Mouse (Mus musculus): ENCODE measurements at regions not wholly inside any gene's neighbourhood (a gene's known extent, or its start where the extent isn't known, plus 50 kb on each side); places are given as distances from the start of the nearest gene placed in this dataset.

GRCm38 (mm10) chr4:125439856-125440255 lies 50.6 kb upstream of the Grik3 start:
- Histone ChIP-seq H3K27me3 (ENCODE audit: control insufficient read depth, insufficient read depth, low read length) (no peaks in the 10 kb centered on the region), H3K36me3 (replicated peaks; ENCODE audit: control insufficient read depth, insufficient read depth, low read depth, low read length) (no peaks in the 10 kb centered on the region), H3K9ac (replicated peaks; ENCODE audit: low read length) (no peak overlapping the region), H3K9me3 (replicated peaks; ENCODE audit: control insufficient read depth, low read length) (no peaks in the 10 kb centered on the region), H3K4me1 (ENCODE audit: control insufficient read depth, insufficient read depth, low read length) (no peaks in the 10 kb centered on the region), H3K4me3 (ENCODE audit: low read depth, low read length) (no peak overlapping the region), H3K27ac (replicated peaks; ENCODE audit: low read depth, low read length) (no peak overlapping the region), H3K4me2 (ENCODE audit: low read depth, low read length) (no peak overlapping the region)
- ATAC-seq (replicated peaks; ENCODE audit: insufficient number of reproducible peaks, low FRiP score, low TSS enrichment, low read depth) (no peak; the same call in 1 of the 2 replicates), DNase-seq (ENCODE audit: low spot score) (no peak)
- 20% methylated on average over 9 of the region's 9 CpGs for WGBS

GRCm38 (mm10) chr4:125437161-125437822 lies 53.2 kb upstream of the Grik3 start:
- H3K9me3 ChIP-seq (replicated peaks; ENCODE audit: control insufficient read depth, low read length) = no peaks in the 10 kb centered on the region
- H3K4me3 ChIP-seq (ENCODE audit: low read depth, low read length) = no peak overlapping the region
- DNase-seq (ENCODE audit: low spot score) (no peak), ATAC-seq (replicated peaks; ENCODE audit: insufficient number of reproducible peaks, low FRiP score, low TSS enrichment, low read depth) (no peak)
- no peak overlapping the region for H3K4me2 ChIP-seq (ENCODE audit: low read depth, low read length)
- H3K4me1 ChIP-seq (ENCODE audit: control insufficient read depth, insufficient read depth, low read length) = no peaks in the 10 kb centered on the region
- no peaks in the 10 kb centered on the region for H3K36me3 ChIP-seq (replicated peaks; ENCODE audit: control insufficient read depth, insufficient read depth, low read depth, low read length)
- H3K27ac ChIP-seq (replicated peaks; ENCODE audit: low read depth, low read length) = no peak overlapping the region
- no peaks in the 10 kb centered on the region for H3K27me3 ChIP-seq (ENCODE audit: control insufficient read depth, insufficient read depth, low read length)
- WGBS = 68% methylated on average over 13 of the region's 13 CpGs
- no peak overlapping the region for H3K9ac ChIP-seq (replicated peaks; ENCODE audit: low read length)

GRCm38 (mm10) chr4:125433511-125433910 lies 57.0 kb upstream of the Grik3 start:
- H3K27me3 ChIP-seq (ENCODE audit: control insufficient read depth, insufficient read depth, low read length) = no peaks in the 10 kb centered on the region
- ATAC-seq (replicated peaks; ENCODE audit: insufficient number of reproducible peaks, low FRiP score, low TSS enrichment, low read depth) (no peak), DNase-seq (ENCODE audit: low spot score) (no peak)
- H3K4me3 ChIP-seq (ENCODE audit: low read depth, low read length) = no peak overlapping the region
- H3K36me3 ChIP-seq (replicated peaks; ENCODE audit: control insufficient read depth, insufficient read depth, low read depth, low read length) = no peaks in the 10 kb centered on the region
- H3K27ac ChIP-seq (replicated peaks; ENCODE audit: low read depth, low read length) = no peak overlapping the region
- H3K4me1 ChIP-seq (ENCODE audit: control insufficient read depth, insufficient read depth, low read length) = no peaks in the 10 kb centered on the region
- H3K9ac ChIP-seq (replicated peaks; ENCODE audit: low read length) = no peak overlapping the region
- WGBS = 22% methylated on average over 3 of the region's 3 CpGs
- no peak overlapping the region for H3K4me2 ChIP-seq (ENCODE audit: low read depth, low read length)
- no peaks in the 10 kb centered on the region for H3K9me3 ChIP-seq (replicated peaks; ENCODE audit: control insufficient read depth, low read length)

- DNase-seq (ENCODE audit: low spot score) (no peak), ATAC-seq (replicated peaks; ENCODE audit: insufficient number of reproducible peaks, low FRiP score, low TSS enrichment, low read depth) (no peak)
- Histone ChIP-seq H3K9me3 (replicated peaks; ENCODE audit: control insufficient read depth, low read length) (no peaks in the 10 kb centered on the region), H3K4me2 (ENCODE audit: low read depth, low read length) (no peak overlapping the region), H3K27me3 (ENCODE audit: control insufficient read depth, insufficient read depth, low read length) (no peaks in the 10 kb centered on the region), H3K27ac (replicated peaks; ENCODE audit: low read depth, low read length) (no peak overlapping the region), H3K4me3 (ENCODE audit: low read depth, low read length) (no peak overlapping the region), H3K36me3 (replicated peaks; ENCODE audit: control insufficient read depth, insufficient read depth, low read depth, low read length) (no peaks in the 10 kb centered on the region), H3K9ac (replicated peaks; ENCODE audit: low read length) (no peak overlapping the region), H3K4me1 (ENCODE audit: control insufficient read depth, insufficient read depth, low read length) (no peaks in the 10 kb centered on the region)
Measured at GRCm38 (mm10) chr4:125431648-125432047, 58.9 kb upstream of the Grik3 start.

- H3K27me3 ChIP-seq (ENCODE audit: control insufficient read depth, insufficient read depth, low read length) = no peaks in the 10 kb centered on the region
- no peak overlapping the region for H3K27ac ChIP-seq (replicated peaks; ENCODE audit: low read depth, low read length)
- 69% methylated on average over 4 of the region's 4 CpGs for WGBS
- H3K4me3 ChIP-seq (ENCODE audit: low read depth, low read length) = no peak overlapping the region
- no peaks in the 10 kb centered on the region for H3K36me3 ChIP-seq (replicated peaks; ENCODE audit: control insufficient read depth, insufficient read depth, low read depth, low read length)
- no peaks in the 10 kb centered on the region for H3K9me3 ChIP-seq (replicated peaks; ENCODE audit: control insufficient read depth, low read length)
- H3K4me1 ChIP-seq (ENCODE audit: control insufficient read depth, insufficient read depth, low read length) = no peaks in the 10 kb centered on the region
- DNase-seq (ENCODE audit: low spot score) (no peak), ATAC-seq (replicated peaks; ENCODE audit: insufficient number of reproducible peaks, low FRiP score, low TSS enrichment, low read depth) (no peak)
- H3K4me2 ChIP-seq (ENCODE audit: low read depth, low read length) = no peak overlapping the region
- no peak overlapping the region for H3K9ac ChIP-seq (replicated peaks; ENCODE audit: low read length)
Measured at GRCm38 (mm10) chr4:125430845-125431244, 59.7 kb upstream of the Grik3 start.

GRCm38 (mm10) chr4:125428736-125429135 lies 61.8 kb upstream of the Grik3 start:
- no peaks in the 10 kb centered on the region for H3K4me1 ChIP-seq (ENCODE audit: control insufficient read depth, insufficient read depth, low read length)

GRCm38 (mm10) chr4:125420561-125421241 lies 69.8 kb upstream of the Grik3 start:
- Histone ChIP-seq H3K4me3 (ENCODE audit: low read depth, low read length) (no peak overlapping the region), H3K9ac (replicated peaks; ENCODE audit: low read length) (no peak overlapping the region), H3K9me3 (replicated peaks; ENCODE audit: control insufficient read depth, low read length) (no peaks in the 10 kb centered on the region), H3K27ac (replicated peaks; ENCODE audit: low read depth, low read length) (no peak overlapping the region), H3K4me1 (ENCODE audit: control insufficient read depth, insufficient read depth, low read length) (no peaks in the 10 kb centered on the region; the same call in 1 of the 2 replicates), H3K27me3 (ENCODE audit: control insufficient read depth, insufficient read depth, low read length) (no peaks in the 10 kb centered on the region), H3K4me2 (ENCODE audit: low read depth, low read length) (no peak overlapping the region), H3K36me3 (replicated peaks; ENCODE audit: control insufficient read depth, insufficient read depth, low read depth, low read length) (no peaks in the 10 kb centered on the region)
- 51% methylated on average over 5 of the region's 5 CpGs for WGBS
- no peak for DNase-seq (ENCODE audit: low spot score)
- no peak for ATAC-seq (replicated peaks; ENCODE audit: insufficient number of reproducible peaks, low FRiP score, low TSS enrichment, low read depth)

More at GRCm38 (mm10) chr4:125428736-125429135, 61.8 kb upstream of the Grik3 start:
- Histone ChIP-seq H3K27ac (replicated peaks; ENCODE audit: low read depth, low read length) (no peak overlapping the region), H3K9me3 (replicated peaks; ENCODE audit: control insufficient read depth, low read length) (no peaks in the 10 kb centered on the region), H3K9ac (replicated peaks; ENCODE audit: low read length) (no peak overlapping the region), H3K27me3 (ENCODE audit: control insufficient read depth, insufficient read depth, low read length) (no peaks in the 10 kb centered on the region), H3K36me3 (replicated peaks; ENCODE audit: control insufficient read depth, insufficient read depth, low read depth, low read length) (no peaks in the 10 kb centered on the region), H3K4me2 (ENCODE audit: low read depth, low read length) (no peak overlapping the region), H3K4me3 (ENCODE audit: low read depth, low read length) (no peak overlapping the region)
- WGBS = 88% methylated on average over 14 of the region's 14 CpGs
- DNase-seq (ENCODE audit: low spot score) (no peak), ATAC-seq (replicated peaks; ENCODE audit: insufficient number of reproducible peaks, low FRiP score, low TSS enrichment, low read depth) (no peak)

GRCm38 (mm10) chr4:125419491-125420255 lies 70.8 kb upstream of the Grik3 start:
- H3K27me3 ChIP-seq (ENCODE audit: control insufficient read depth, insufficient read depth, low read length) = no peaks in the 10 kb centered on the region

More at GRCm38 (mm10) chr4:125419491-125420255, 70.8 kb upstream of the Grik3 start:
- Histone ChIP-seq H3K4me2 (ENCODE audit: low read depth, low read length) (no peak overlapping the region), H3K4me3 (ENCODE audit: low read depth, low read length) (no peak overlapping the region), H3K27ac (replicated peaks; ENCODE audit: low read depth, low read length) (no peak overlapping the region), H3K4me1 (ENCODE audit: control insufficient read depth, insufficient read depth, low read length) (no peaks in the 10 kb centered on the region; the same call in 1 of the 2 replicates), H3K9me3 (replicated peaks; ENCODE audit: control insufficient read depth, low read length) (no peaks in the 10 kb centered on the region), H3K9ac (replicated peaks; ENCODE audit: low read length) (no peak overlapping the region), H3K36me3 (replicated peaks; ENCODE audit: control insufficient read depth, insufficient read depth, low read depth, low read length) (no peaks in the 10 kb centered on the region)
- WGBS = 44% methylated on average over 12 of the region's 12 CpGs
- no peak for ATAC-seq (replicated peaks; ENCODE audit: insufficient number of reproducible peaks, low FRiP score, low TSS enrichment, low read depth)
- DNase-seq (ENCODE audit: low spot score) = no peak
